Comparison of ENCODE assay signal across 14 mouse cellular contexts in the genomic region with DNA sequence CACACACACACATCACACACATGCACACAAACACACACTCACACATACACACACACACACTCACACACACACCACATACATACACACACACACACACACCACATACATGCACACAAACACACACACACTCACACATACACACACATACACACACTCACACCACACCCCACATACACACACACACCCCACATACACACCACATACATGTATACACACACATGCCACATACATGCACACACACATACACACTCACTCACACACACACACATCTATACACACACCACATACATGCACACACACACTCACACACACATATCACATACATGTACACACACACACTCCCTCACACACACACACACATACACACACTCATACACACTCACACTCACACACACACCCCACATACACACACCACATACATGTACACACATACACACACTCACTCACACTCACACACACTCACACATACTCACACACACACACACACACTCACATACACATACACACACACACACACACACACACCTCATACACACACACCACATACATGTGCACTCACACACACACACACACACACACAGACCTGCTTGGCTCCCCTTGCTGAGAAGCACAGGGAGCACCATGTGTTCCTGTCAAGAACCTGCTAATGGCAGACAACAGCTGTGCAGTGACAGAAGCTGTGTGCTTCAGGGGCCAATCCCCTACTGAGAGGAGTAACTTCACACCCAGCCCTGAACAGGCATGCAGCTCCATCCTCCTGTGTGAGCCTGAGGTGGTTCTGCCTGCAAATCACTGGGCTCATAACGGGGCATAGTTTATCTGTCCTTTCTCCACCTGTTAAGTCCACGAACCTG.
DNase-seq lines count a peak whose midpoint lies in the region; ATAC-seq and TF ChIP-seq lines count a peak whose summit lies in the region.
"Had no signal": no experiment of that assay in that cellular context is flagged by ENCODE, and none has a peak within 500 bp of the region (broad histone marks: within the 10 kb centered on the region; RNA-seq: fewer than 3 reads in every experiment).

No protein-coding gene starts in this region.

- H3K9me3 ChIP-seq in hindbrain, embryonic 10.5 days, result no peaks in the 10 kb centered on the region
- no peaks in the 10 kb centered on the region for H3K9me3 ChIP-seq in midbrain, postnatal 0 days (ENCODE audit: low read length)
- H3K9me3 ChIP-seq: liver, embryonic 12.5 days had no signal

- 87% methylated on average over 2 of the region's 2 CpGs for WGBS in hindbrain, embryonic 10.5 days
- 69% methylated on average over 2 of the region's 2 CpGs for WGBS in midbrain, postnatal 0 days

- H3K36me3 ChIP-seq in hindbrain, embryonic 10.5 days, result no peaks in the 10 kb centered on the region
- no peaks in the 10 kb centered on the region for H3K36me3 ChIP-seq in midbrain, postnatal 0 days (ENCODE audit: insufficient read depth, low read length)
- H3K36me3 ChIP-seq: liver, embryonic 12.5 days had no signal

- no peak overlapping the region for H3K9ac ChIP-seq in midbrain, postnatal 0 days (replicated peaks; ENCODE audit: low read length, poor library complexity, severe bottlenecking)
- H3K9ac ChIP-seq: liver, embryonic 12.5 days had no signal

- H3K27me3 ChIP-seq in hindbrain, embryonic 10.5 days (ENCODE audit: insufficient read depth, poor library complexity, severe bottlenecking), result no peaks in the 10 kb centered on the region
- H3K27me3 ChIP-seq in midbrain, postnatal 0 days (ENCODE audit: insufficient read depth, low read length), result no peaks in the 10 kb centered on the region
- H3K27me3 ChIP-seq: liver, embryonic 12.5 days had no signal

- peak; percentile 38 for DNase-seq in left cerebral cortex, postnatal 4 days
- no peak for DNase-seq in left cerebral cortex, postnatal 36 days (ENCODE audit: low spot score in 2 of 2)
- DNase-seq in embryo, embryonic 11 days, result peak; percentile 18
- peak; percentile 6 for DNase-seq in hindbrain, embryonic 10.5 days (ENCODE audit: low spot score)
- peak; percentile 37 for DNase-seq in midbrain, postnatal 0 days (ENCODE audit: low spot score)
- DNase-seq in layer of hippocampus, adult 11-12 months (ENCODE audit: low spot score), result no peak
- no peak for DNase-seq in spleen, postnatal 4 days (ENCODE audit: low spot score in 2 of 2)
- no peak for DNase-seq in left cerebral cortex, adult 18-20 months (ENCODE audit: low spot score in 2 of 2)
- DNase-seq: gastrocnemius, adult 2 months; heart, postnatal 36 days; kidney, postnatal 25 days; spleen, adult 18-20 months; thymus, postnatal 25 days had no signal

- TF ChIP-seq CTCF in midbrain, postnatal 0 days (IDR thresholded peaks at IDR 0.05), result no peak

- no peak overlapping the region for H3K27ac ChIP-seq in hindbrain, embryonic 10.5 days
- H3K27ac ChIP-seq in midbrain, postnatal 0 days (ENCODE audit: low read depth, low read length), result no peak overlapping the region
- H3K27ac ChIP-seq: gastrocnemius, adult 2 months; liver, embryonic 12.5 days had no signal

- no peak overlapping the region for H3K4me3 ChIP-seq in hindbrain, embryonic 10.5 days
- no peak overlapping the region for H3K4me3 ChIP-seq in midbrain, postnatal 0 days (ENCODE audit: low read depth, low read length)
- H3K4me3 ChIP-seq: gastrocnemius, adult 2 months; liver, embryonic 12.5 days had no signal

- H3K4me2 ChIP-seq in midbrain, postnatal 0 days (ENCODE audit: low read depth, low read length, poor library complexity, severe bottlenecking), result no peak overlapping the region
- H3K4me2 ChIP-seq: liver, embryonic 12.5 days had no signal

- no peak for ATAC-seq in midbrain, postnatal 0 days (ENCODE audit: low FRiP score)
- ATAC-seq: liver, embryonic 12.5 days had no signal

- 0 out of 2 replicates have a peak, but pooled peaks cover 6% of the 10 kb centered on the region for H3K4me1 ChIP-seq in hindbrain, embryonic 10.5 days (replicated peaks)
- no peaks in the 10 kb centered on the region for H3K4me1 ChIP-seq in midbrain, postnatal 0 days (ENCODE audit: insufficient read depth, low read length)
- H3K4me1 ChIP-seq: liver, embryonic 12.5 days had no signal

- intact Hi-C loops in left cerebral cortex, postnatal 4 days (cut with DNase I), result no loop called here
- intact Hi-C loops in left cerebral cortex, postnatal 36 days (cut with DNase I), result no loop called here

Comparison
In these comparisons a context has a peak if more than half of its experiments do, and no peak if none do; other contexts are left out.
1. DNase-seq: peak in left cerebral cortex, postnatal 4 days (single experiment), embryo, embryonic 11 days (single experiment), hindbrain, embryonic 10.5 days (single experiment) and midbrain, postnatal 0 days (single experiment); none in left cerebral cortex, postnatal 36 days (0 of 2), layer of hippocampus, adult 11-12 months (single experiment), spleen, postnatal 4 days (0 of 2) and left cerebral cortex, adult 18-20 months (0 of 2).